Mouse (Mus musculus) bone marrow, adult 2 months (tissue): ENCODE measurements around the gene Vti1a.

Experiments
- CTCF ChIP-seq: fragments of 200-500 bp; IDR thresholded peaks from 2 replicates; pipeline ENCODE4 v1.5.1; 2011; ENCODE audit warnings: low read length, control low read depth; ENCODE audit not compliant: control insufficient read depth, insufficient read depth
- POLR2A ChIP-seq: fragments of 200-500 bp; IDR thresholded peaks from 2 replicates; pipeline ENCODE4 v1.6.1; 2011; ENCODE audit warnings: low read depth, mild to moderate bottlenecking, control low read depth, low read length, borderline replicate concordance; ENCODE audit not compliant: control insufficient read depth

DNA sequence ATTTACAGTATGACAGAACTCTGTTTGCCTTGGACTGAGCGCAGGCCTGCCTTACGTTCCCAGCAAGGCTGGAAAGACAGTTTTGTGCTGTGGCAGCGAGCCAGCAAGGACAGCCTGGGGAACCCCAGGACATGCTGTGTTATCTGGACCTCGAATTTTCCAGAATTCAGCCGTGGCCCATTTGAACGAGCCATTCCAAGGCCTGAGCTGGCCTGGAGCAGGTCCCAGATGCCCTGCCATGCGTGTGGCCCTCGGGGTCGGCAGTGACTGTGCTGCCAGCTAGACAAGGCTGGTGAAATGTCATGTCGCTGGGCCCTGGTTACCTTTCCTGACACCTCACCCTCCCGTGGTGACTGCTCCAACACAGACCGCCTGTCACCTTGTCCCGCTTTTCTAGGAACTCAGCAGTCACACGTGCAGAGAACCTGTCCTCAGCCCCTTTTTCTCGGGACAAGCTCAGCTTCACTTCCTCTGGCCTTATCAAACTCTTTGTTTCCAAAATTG is 247.1 kb downstream of the Vti1a start:
- no peak for TF ChIP-seq CTCF
- TF ChIP-seq POLR2A: no peak
